Mouse (Mus musculus): ENCODE measurements at regions not wholly inside any gene's neighbourhood (a gene's known extent, or its start where the extent isn't known, plus 50 kb on each side); places are given as distances from the start of the nearest gene placed in this dataset.

DNA sequence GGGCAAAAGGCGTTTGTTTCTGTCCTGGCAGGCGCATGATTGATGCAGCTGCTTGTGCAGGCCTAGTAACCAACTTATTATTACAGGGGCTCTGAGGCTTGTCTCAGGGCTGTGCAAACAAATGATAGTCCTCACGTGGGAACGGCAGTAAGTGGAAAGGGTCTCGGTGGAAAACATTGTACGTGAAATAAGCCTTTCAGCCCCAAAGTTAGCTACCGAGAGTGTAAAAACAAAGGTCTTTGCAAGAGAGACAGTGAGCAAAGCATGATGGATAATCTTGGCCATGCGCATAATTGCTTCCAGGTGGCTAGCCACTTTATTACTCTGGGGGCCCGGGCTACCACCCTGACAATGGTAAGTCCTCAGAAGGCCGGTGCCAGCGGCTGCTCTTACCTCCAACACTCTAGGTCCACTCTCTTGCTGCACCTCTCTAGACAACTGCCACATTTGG lies 315.3 kb upstream of the Prickle1 start:
- TF ChIP-seq CTCF (IDR thresholded peaks at IDR 0.05; ENCODE audit: extremely low read depth, insufficient read depth, low read length), result no peak
- TF ChIP-seq POLR2A (IDR thresholded peaks at IDR 0.05; ENCODE audit: extremely low read depth, insufficient read depth, low read length), result no peak
